Mouse (Mus musculus) forebrain, postnatal 0 days (tissue): ENCODE data around the gene Zfp444. TPM values are rescaled to one million over a fixed set of nuclear protein-coding genes. Genes with fewer than 3 reads are reported as not detected.

ENCODE experiments used
- ATAC-seq: fragments of 200-750 bp; cut with Nextera tagmentation; 2 replicates; pipeline ENCODE4 v1.8.0; 2017; ENCODE audit warnings: mild to moderate bottlenecking, moderate library complexity
- DNase-seq: peaks from one replicate; pipeline ENCODE4 v3.0.0-alpha.2; 2015
- H3K27ac ChIP-seq: fragments of 300-500 bp; sonication (generic); 2 replicates; pipeline ENCODE4 v1.5.1; 2014; ENCODE audit warnings: low read depth, mild to moderate bottlenecking, antibody characterized with exemption, low read length, moderate library complexity, mixed read lengths
- H3K27me3 ChIP-seq: fragments of 300-500 bp; sonication (generic); 2 replicates; pipeline ENCODE4 v1.6.1; 2014; ENCODE audit warnings: mild to moderate bottlenecking, low read length, mixed read lengths; ENCODE audit not compliant: insufficient read depth
- H3K36me3 ChIP-seq: fragments of 300-500 bp; sonication (generic); 2 replicates; pipeline ENCODE4 v1.6.1; 2014; ENCODE audit warnings: mild to moderate bottlenecking, moderate library complexity; ENCODE audit not compliant: insufficient read depth
- H3K4me1 ChIP-seq: fragments of 300-500 bp; sonication (generic); 2 replicates; pipeline ENCODE4 v1.6.1; 2014; ENCODE audit warnings: antibody characterized with exemption; ENCODE audit not compliant: insufficient read depth
- H3K4me2 ChIP-seq: fragments of 300-500 bp; sonication (generic); 2 replicates; pipeline ENCODE4 v1.6.1; 2014; ENCODE audit warnings: low read depth, mild to moderate bottlenecking, moderate library complexity
- H3K4me3 ChIP-seq: fragments of 300-500 bp; sonication (generic); 2 replicates; pipeline ENCODE4 v1.5.1; 2014; ENCODE audit warnings: low read depth, low read length, mixed read lengths
- H3K9ac ChIP-seq: fragments of 300-500 bp; sonication (generic); 2 replicates; pipeline ENCODE4 v1.6.1; 2014; ENCODE audit warnings: mild to moderate bottlenecking
- H3K9me3 ChIP-seq: fragments of 300-500 bp; sonication (generic); 2 replicates; pipeline ENCODE4 v1.6.1; 2016; ENCODE audit warnings: low read length
- CTCF ChIP-seq: sonication (generic); IDR thresholded peaks from 2 replicates; pipeline ENCODE4 v1.5.1; 2016; ENCODE audit warnings: antibody characterized with exemption, control low read depth, low read depth
- WGBS: fragments of 180-500 bp; shearing (Covaris S2); extraction: QIAGEN DNeasy Blood & Tissue Kit; methylation state at CpG from one replicate; pipeline ENCODE4 v1.1.7; 2014; 5-methylcytosine and 5-hydroxymethylcytosine counted together
- polyA plus RNA-seq: library from polyadenylated mRNA; unstranded; fragments of >200 nt; fragmentation: Nextera tagmentation; extraction: Ambion mirVana; gene quantifications from 2 replicates; pipeline ENCODE4 v1.2.1, GENCODE M21; 2015
- total RNA-seq: library from RNA; depleted of rRNA; stranded (reverse); fragments of >200 nt; gene quantifications from 2 replicates; pipeline ENCODE4 v1.2.3, GENCODE M21; 2014; rRNA removed

Gene Zfp444
- 76.9 and 81.7 TPM in 2 replicates for total RNA-seq
- 86.2 and 100 TPM in 2 replicates for polyA plus RNA-seq

DNA sequence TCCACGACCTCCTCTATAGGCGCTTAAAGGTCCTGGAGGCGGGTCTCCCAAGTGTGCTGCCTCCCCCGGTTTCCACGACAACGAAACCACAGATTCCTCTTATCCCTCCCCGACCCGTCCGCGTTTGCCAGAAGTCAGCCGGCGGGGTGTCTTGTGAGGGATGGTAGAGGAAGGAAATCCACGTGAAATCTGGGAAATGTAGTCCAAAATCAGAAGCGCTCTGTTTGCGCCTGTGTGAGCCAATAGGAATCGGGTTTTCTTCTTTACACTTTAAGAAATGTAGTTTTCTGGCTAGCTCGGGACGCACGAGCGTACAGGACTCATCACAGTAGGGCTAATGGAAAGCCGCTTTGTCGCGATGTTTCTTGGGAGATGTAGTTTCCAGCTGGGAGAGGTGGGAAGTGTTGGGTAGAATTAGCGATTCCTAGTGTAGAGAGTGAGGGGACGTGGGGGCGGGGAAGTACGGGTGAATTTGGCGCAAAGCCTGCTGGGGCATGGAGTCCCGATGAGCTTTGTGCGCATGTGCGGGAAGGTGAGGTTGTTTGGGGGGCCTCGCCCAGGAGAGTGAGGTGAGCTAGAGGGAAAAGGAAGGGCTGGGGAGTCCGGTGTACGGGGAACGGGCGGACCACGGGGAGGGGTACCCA lies at the start of gene Zfp444:
TSS of gene Zfp444 (plus strand) at position 221 of the 644 bp plus-strand sequence.
- peak within 1 kb of the TSS; percentile 76 for H3K9ac ChIP-seq
- peak within 1 kb of the TSS; percentile 67 for H3K4me3 ChIP-seq
- ATAC-seq (peak; percentile 95), DNase-seq (peak; percentile 100)
- peak within 1 kb of the TSS; percentile 89 for H3K27ac ChIP-seq
- under 1% methylated on average over 37 of the region's 37 CpGs for WGBS
- no peaks in the 10 kb centered on the region for H3K9me3 ChIP-seq
- H3K36me3 ChIP-seq: no peaks in the 10 kb centered on the region; the same call in 1 of the 2 replicates
- no peak for TF ChIP-seq CTCF
- H3K4me1 ChIP-seq: 0 out of 2 replicates have a peak, but pooled peaks cover 6% of the 10 kb centered on the region
- H3K27me3 ChIP-seq: no peaks in the 10 kb centered on the region; the same call in 1 of the 2 replicates
- peak within 1 kb of the TSS; percentile 73 for H3K4me2 ChIP-seq

DNA sequence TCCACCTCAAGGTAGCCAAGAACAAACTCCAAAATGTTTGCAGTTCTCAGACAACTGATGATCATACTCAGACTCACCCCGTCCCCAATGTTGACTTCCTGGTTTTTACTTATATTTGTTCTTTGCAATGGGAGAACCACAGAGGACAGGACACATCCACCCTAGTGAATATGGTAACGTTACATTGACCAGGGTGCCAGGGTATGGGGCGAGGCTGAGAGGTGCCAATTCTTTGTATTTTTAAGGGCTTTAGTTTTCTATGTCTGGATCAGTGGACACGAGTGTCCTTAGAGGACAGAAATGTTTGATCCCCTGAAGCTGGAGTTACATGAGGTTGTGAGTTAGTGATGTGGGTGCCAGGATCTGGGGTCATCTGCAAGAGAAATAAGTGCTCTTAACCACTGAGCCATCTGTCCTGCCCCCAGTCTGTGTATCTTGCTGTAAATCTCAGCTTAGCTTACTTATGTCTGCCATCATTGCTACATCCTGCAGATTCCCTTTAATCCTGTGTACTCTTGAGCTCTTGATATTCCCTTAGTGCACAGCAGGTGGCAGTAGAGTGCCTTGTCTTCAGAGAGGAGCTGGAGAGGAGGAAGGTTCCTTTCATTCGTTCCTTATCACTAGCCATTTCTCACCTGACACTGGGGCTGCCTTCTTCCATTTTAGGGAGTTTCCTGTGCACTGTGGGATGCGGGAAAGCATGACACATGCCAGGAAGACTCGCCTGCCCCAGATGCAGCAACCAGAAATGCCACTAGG lies 45.2 kb upstream of the Zfp444 start:
- no peak overlapping the region for H3K4me3 ChIP-seq
- peak; percentile 96 for TF ChIP-seq CTCF
- WGBS: 39% methylated on average over 7 of the region's 7 CpGs
- H3K27me3 ChIP-seq: no peaks in the 10 kb centered on the region
- H3K4me1 ChIP-seq: no peaks in the 10 kb centered on the region
- peak; percentile 91 for ATAC-seq
- H3K9ac ChIP-seq: peak overlapping the region; percentile 26; the same call in 1 of the 2 replicates
- peak overlapping the region; percentile 71 for H3K27ac ChIP-seq
- 0 out of 2 replicates have a peak overlapping the region, but pooled peaks have one; percentile 16 for H3K4me2 ChIP-seq
- H3K36me3 ChIP-seq: peaks cover 3% of the 10 kb centered on the region
- no peaks in the 10 kb centered on the region for H3K9me3 ChIP-seq
- DNase-seq: peak; percentile 92

DNA sequence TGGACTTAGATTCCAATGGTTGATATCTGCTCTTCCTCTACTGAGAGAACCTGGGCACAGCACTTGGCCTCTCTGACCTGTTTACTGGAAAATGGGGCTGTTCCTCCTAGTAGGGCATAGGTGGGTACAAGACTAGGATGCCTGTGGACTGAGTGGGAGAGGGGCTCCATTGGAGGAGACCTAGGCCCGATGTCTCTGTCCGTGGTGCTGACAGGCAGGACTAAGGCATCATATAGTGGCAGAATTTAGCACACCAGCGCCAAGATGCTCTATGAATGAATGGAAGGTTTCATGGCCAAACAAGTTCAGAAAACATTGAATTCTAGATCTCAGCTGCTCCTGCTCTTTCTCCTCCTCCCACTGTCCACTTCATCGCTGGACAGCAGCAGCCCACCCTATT lies 41.7 kb upstream of the Zfp444 start:
- Histone ChIP-seq H3K27ac (no peak overlapping the region), H3K27me3 (no peaks in the 10 kb centered on the region)

DNA sequence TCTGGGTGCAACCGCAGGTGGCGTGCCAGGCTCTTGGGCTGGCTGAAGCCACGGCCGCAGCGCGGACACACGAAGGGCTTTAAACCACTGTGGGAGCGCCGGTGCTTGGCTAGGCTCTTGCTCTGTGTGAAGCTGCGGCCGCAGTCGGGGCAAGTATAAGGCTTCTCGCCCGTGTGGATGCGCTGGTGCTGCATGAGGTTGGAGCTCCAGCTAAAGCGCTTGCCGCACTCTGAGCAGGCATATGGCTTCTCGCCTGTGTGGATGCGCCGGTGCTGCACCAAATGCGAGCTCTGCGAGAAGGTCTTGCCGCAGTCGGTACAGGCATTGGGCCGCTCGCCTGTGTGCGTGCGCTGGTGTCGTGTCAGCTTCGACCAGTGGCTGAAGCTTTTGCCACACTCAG lies 39.4 kb upstream of the Zfp444 start:
- Histone ChIP-seq H3K27me3 (no peaks in the 10 kb centered on the region), H3K27ac (no peak overlapping the region), H3K9me3 (peaks cover 5% of the 10 kb centered on the region; the same call in 1 of the 2 replicates), H3K36me3 (peaks cover 22% of the 10 kb centered on the region), H3K4me3 (no peak overlapping the region), H3K4me1 (no peaks in the 10 kb centered on the region), H3K4me2 (no peak overlapping the region), H3K9ac (no peak overlapping the region)
- no peak for DNase-seq
- ATAC-seq: no peak
- WGBS: 83% methylated on average over 30 of the region's 30 CpGs
- no peak for TF ChIP-seq CTCF

More for the DNA sequence above, 41.7 kb upstream of the Zfp444 start:
- Histone ChIP-seq H3K36me3 (peaks cover 22% of the 10 kb centered on the region), H3K4me1 (no peaks in the 10 kb centered on the region), H3K9me3 (peaks cover 5% of the 10 kb centered on the region; the same call in 1 of the 2 replicates), H3K9ac (no peak overlapping the region), H3K4me3 (no peak overlapping the region), H3K4me2 (no peak overlapping the region)
- DNase-seq: no peak
- ATAC-seq: no peak
- WGBS: 49% methylated on average over 4 of the region's 4 CpGs
- TF ChIP-seq CTCF: no peak

DNA sequence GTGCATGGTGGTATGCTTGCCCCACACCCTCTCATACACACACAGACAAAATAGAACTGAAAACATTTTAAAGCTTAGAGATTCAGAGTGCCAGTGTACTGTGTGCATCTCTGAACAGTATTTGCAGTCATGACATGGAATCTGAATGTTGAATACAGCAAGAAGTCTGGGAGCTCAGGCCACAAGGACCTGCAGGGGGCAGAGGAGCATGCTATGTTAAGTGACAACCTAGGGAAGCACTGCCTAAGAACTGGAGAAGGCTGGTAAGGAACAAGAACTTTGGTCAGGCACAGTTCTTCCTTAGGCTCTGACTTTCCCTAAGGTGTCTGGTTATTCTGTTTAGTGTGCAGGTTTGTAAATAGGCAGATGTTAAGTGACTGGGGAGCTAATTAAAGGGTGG lies 35.5 kb upstream of the Zfp444 start:
- no peak for ATAC-seq
- DNase-seq: no peak

DNA sequence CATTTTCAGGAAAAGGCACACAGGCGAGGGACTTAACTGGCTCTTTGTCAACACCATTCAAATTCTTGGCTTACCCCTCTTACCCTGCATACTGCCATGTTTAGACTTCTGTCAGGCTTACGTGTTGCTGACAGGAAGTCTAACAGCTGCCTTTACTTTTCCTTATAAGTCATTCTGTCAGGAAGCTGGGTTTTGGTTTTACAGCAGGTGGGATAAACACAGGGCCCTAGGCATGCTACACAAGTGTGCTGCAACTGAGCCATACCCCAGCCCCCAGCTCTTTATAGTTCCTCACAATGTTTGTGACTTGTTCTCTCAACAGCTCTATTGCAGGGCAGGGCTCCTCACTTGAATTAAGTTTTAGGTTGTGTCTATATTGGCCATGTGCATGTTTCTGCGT lies 32.7 kb upstream of the Zfp444 start:
- no peak overlapping the region for H3K4me3 ChIP-seq
- H3K9ac ChIP-seq: no peak overlapping the region
- H3K9me3 ChIP-seq: no peaks in the 10 kb centered on the region
- ATAC-seq (no peak), DNase-seq (no peak)
- H3K27me3 ChIP-seq: no peaks in the 10 kb centered on the region
- H3K36me3 ChIP-seq: peaks cover 19% of the 10 kb centered on the region; the same call in 1 of the 2 replicates
- no peak overlapping the region for H3K27ac ChIP-seq
- H3K4me1 ChIP-seq: no peaks in the 10 kb centered on the region
- TF ChIP-seq CTCF: no peak
- no peak overlapping the region for H3K4me2 ChIP-seq
- WGBS: 74% methylated on average over 3 of the region's 3 CpGs

More for the DNA sequence above, 35.5 kb upstream of the Zfp444 start:
- Histone ChIP-seq H3K9me3 (peaks cover 5% of the 10 kb centered on the region; the same call in 1 of the 2 replicates), H3K4me1 (no peaks in the 10 kb centered on the region), H3K36me3 (peaks cover 34% of the 10 kb centered on the region), H3K4me3 (no peak overlapping the region), H3K4me2 (no peak overlapping the region), H3K27ac (no peak overlapping the region), H3K9ac (no peak overlapping the region), H3K27me3 (no peaks in the 10 kb centered on the region)
- peak; percentile 29; the same call in 1 of the 2 replicates for TF ChIP-seq CTCF

DNA sequence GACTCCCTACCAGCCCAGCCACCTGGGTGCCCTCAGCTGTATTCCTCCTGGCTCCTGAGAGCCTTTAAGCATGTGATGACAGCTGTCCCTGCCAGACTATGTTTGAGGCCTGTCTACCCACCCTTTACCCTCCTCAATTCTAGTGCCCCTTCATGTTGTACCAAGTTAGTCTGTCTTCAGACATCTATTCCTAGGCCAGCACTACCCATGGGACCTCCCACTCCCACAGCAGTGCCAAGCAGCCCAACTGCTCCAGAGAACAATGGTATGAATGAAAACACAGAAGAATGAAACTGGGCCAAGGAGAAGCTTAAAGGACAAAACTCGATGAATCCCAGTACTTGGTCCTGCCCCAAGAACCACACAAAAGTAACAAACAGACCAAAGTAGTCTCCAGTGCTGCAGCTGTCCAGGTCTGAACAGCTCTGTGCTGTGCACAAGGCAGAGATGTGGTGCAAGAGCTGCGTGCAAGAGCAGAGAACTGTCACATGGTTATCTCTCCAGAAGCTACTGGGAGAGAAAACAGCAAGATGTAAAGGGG lies 28.0 kb upstream of the Zfp444 start:
- peaks cover 19% of the 10 kb centered on the region; the same call in 1 of the 2 replicates for H3K36me3 ChIP-seq
- no peaks in the 10 kb centered on the region for H3K4me1 ChIP-seq
- no peak overlapping the region for H3K4me2 ChIP-seq
- no peaks in the 10 kb centered on the region for H3K27me3 ChIP-seq
- H3K27ac ChIP-seq: 0 out of 2 replicates have a peak overlapping the region, but pooled peaks have one; percentile 50
- no peak for TF ChIP-seq CTCF
- no peak overlapping the region for H3K9ac ChIP-seq
- peak; percentile 78 for ATAC-seq
- no peaks in the 10 kb centered on the region for H3K9me3 ChIP-seq
- 39% methylated on average over 2 of the region's 2 CpGs for WGBS
- DNase-seq: peak; percentile 43
- H3K4me3 ChIP-seq: no peak overlapping the region
